In the genomic region with DNA sequence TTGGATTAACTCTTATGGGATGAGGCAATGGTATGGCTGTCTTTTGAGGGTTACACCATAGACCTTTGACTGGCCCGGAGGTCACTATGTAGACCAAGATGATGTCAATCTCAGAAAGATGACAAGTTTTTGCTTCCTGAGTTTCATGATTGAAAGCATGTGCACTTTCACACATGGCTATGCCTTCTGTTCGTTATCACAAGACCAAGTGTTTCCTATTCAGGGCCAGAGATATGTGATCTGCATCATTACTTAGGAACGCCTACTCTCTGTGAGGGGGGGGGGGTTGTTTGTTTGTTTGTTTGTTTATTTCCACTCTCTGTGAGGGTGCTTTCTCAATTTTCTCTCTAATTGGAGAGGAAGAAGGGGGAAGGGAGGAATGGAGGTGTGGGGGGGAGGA, we compare ENCODE assay signal across 8 mouse cellular contexts. TPM values are rescaled to one million over a fixed set of nuclear protein-coding genes. Genes with fewer than 3 reads are reported as not detected.
DNase-seq lines count a peak whose midpoint lies in the region; ATAC-seq and TF ChIP-seq lines count a peak whose summit lies in the region.

No protein-coding gene starts in this region.

- H3K4me2 ChIP-seq in forebrain, embryonic 15.5 days (replicated peaks), result peak overlapping the region; percentile 51

- 61% methylated on average over 3 of the region's 3 CpGs for WGBS in heart, embryonic 10.5 days
- 41% methylated on average over 3 of the region's 3 CpGs for WGBS in forebrain, embryonic 15.5 days
- WGBS in midbrain, embryonic 10.5 days, result 67% methylated on average over 3 of the region's 3 CpGs

- peak overlapping the region; percentile 79 for H3K4me3 ChIP-seq in heart, embryonic 10.5 days
- peak overlapping the region; percentile 81 for H3K4me3 ChIP-seq in ES-Bruce4 (ENCODE audit: low read depth, low read length)
- H3K4me3 ChIP-seq in forebrain, embryonic 15.5 days, result peak overlapping the region; percentile 74
- peak overlapping the region; percentile 76 for H3K4me3 ChIP-seq in midbrain, embryonic 10.5 days

- H3K4me1 ChIP-seq in heart, embryonic 10.5 days, result peaks cover 24% of the 10 kb centered on the region
- peaks cover 1% of the 10 kb centered on the region for H3K4me1 ChIP-seq in ES-Bruce4 (ENCODE audit: control insufficient read depth, insufficient read depth, low read length)
- H3K4me1 ChIP-seq in forebrain, embryonic 15.5 days, result peaks cover 35% of the 10 kb centered on the region
- H3K4me1 ChIP-seq in midbrain, embryonic 10.5 days, result peaks cover 36% of the 10 kb centered on the region

- peak; percentile 0; the same call in 1 of the 2 replicates for ATAC-seq in forebrain, embryonic 15.5 days (replicated peaks)

- no peaks in the 10 kb centered on the region for H3K9me3 ChIP-seq in heart, embryonic 10.5 days
- no peaks in the 10 kb centered on the region for H3K9me3 ChIP-seq in ES-Bruce4 (replicated peaks; ENCODE audit: control insufficient read depth, insufficient read depth, low read length, poor library complexity, severe bottlenecking)
- no peaks in the 10 kb centered on the region for H3K9me3 ChIP-seq in forebrain, embryonic 15.5 days
- H3K9me3 ChIP-seq in midbrain, embryonic 10.5 days (replicated peaks), result no peaks in the 10 kb centered on the region

- no peak for TF ChIP-seq POLR2A in ES-Bruce4 (IDR thresholded peaks at IDR 0.05; ENCODE audit: insufficient read depth, low read length)

- no peaks in the 10 kb centered on the region for H3K27me3 ChIP-seq in heart, embryonic 10.5 days (ENCODE audit: insufficient read depth, poor library complexity, severe bottlenecking)
- H3K27me3 ChIP-seq in ES-Bruce4 (ENCODE audit: control insufficient read depth, insufficient read depth, low read length, poor library complexity, severe bottlenecking), result no peaks in the 10 kb centered on the region
- no peaks in the 10 kb centered on the region for H3K27me3 ChIP-seq in forebrain, embryonic 15.5 days
- H3K27me3 ChIP-seq in midbrain, embryonic 10.5 days (ENCODE audit: low read depth, poor library complexity, severe bottlenecking), result no peaks in the 10 kb centered on the region

- no peaks in the 10 kb centered on the region for H3K36me3 ChIP-seq in heart, embryonic 10.5 days
- no peaks in the 10 kb centered on the region for H3K36me3 ChIP-seq in ES-Bruce4 (ENCODE audit: control insufficient read depth, insufficient read depth, low read length, poor library complexity, severe bottlenecking)
- no peaks in the 10 kb centered on the region for H3K36me3 ChIP-seq in forebrain, embryonic 15.5 days
- H3K36me3 ChIP-seq in midbrain, embryonic 10.5 days, result no peaks in the 10 kb centered on the region

- no peak for TF ChIP-seq EP300 in ES-Bruce4 (IDR thresholded peaks at IDR 0.05; ENCODE audit: insufficient read depth, low read depth, low read length)

- no peak for TF ChIP-seq CTCF in ES-Bruce4 (IDR thresholded peaks at IDR 0.05; ENCODE audit: low read depth, low read length)

- intact Hi-C loops in left cerebral cortex, postnatal 10 days (cut with DNase I), result loop anchor here (2.0 to 10.0 kb wide), 2 partner anchors 65 to 1491 kb away; partner anchors contain the start of gene Zfp160

- H3K9ac ChIP-seq in ES-Bruce4 (ENCODE audit: low read depth, poor library complexity, severe bottlenecking), result peak overlapping the region; percentile 83
- H3K9ac ChIP-seq in forebrain, embryonic 15.5 days (replicated peaks), result peak overlapping the region; percentile 56

- H3K27ac ChIP-seq in heart, embryonic 10.5 days, result peak overlapping the region; percentile 97
- H3K27ac ChIP-seq in ES-Bruce4 (ENCODE audit: insufficient read depth, low read length), result peak overlapping the region; percentile 81
- H3K27ac ChIP-seq in forebrain, embryonic 15.5 days (replicated peaks), result peak overlapping the region; percentile 93
- peak overlapping the region; percentile 96 for H3K27ac ChIP-seq in midbrain, embryonic 10.5 days (replicated peaks)

- no peak for DNase-seq in heart, embryonic 10.5 days (ENCODE audit: low spot score)
- DNase-seq in heart, adult 8-10 months (ENCODE audit: low spot score), result no peak
- DNase-seq in midbrain, embryonic 10.5 days (ENCODE audit: low spot score), result no peak
- DNase-seq in left cerebral cortex, postnatal 10 days (ENCODE audit: extremely low spot score in 1 of 2, low spot score in 2 of 2), result no peak
- no peak for DNase-seq in adrenal gland, postnatal 4 days (ENCODE audit: low spot score in 2 of 2)
- no peak for DNase-seq in T-cell, adult 2 months (ENCODE audit: low spot score)

RNA-seq across cellular contexts. Expression of gene Ppp2r1a, which starts 0.9 kb away (rescaled TPM):
- 407 and 413 TPM in 2 replicates for polyA plus RNA-seq in heart, embryonic 10.5 days (2016; fragmentation: Nextera tagmentation; extraction: Ambion mirVana)
- total RNA-seq in heart, adult 8-10 months (2022), result 100 to 1,000 TPM; 165 to 207 (median 192) TPM
- 253 and 280 TPM in 2 replicates for polyA plus RNA-seq in ES-Bruce4 (2011; ENCODE audit: insufficient read depth, insufficient read length, low read depth, missing spikeins)
- 617 and 640 TPM in 2 replicates for polyA plus RNA-seq in forebrain, embryonic 15.5 days (2015; fragmentation: Nextera tagmentation; extraction: Ambion mirVana)
- 509 and 575 TPM in 2 replicates for polyA plus RNA-seq in midbrain, embryonic 10.5 days (2016; fragmentation: Nextera tagmentation; extraction: Ambion mirVana)
- 100 to 1,000 TPM; 797 to 816 TPM for total RNA-seq in left cerebral cortex, postnatal 10 days (2021)
- 100 to 1,000 TPM; 340 to 365 TPM for total RNA-seq in adrenal gland, postnatal 4 days (2021)

RNA-seq across cellular contexts. Expression of gene Vmn1r232, which starts 24.7 kb away (rescaled TPM):
- not detected in 2 replicates for polyA plus RNA-seq in heart, embryonic 10.5 days (2016; fragmentation: Nextera tagmentation; extraction: Ambion mirVana)
- total RNA-seq in heart, adult 8-10 months (2022), result not detected
- not detected in 2 replicates for polyA plus RNA-seq in ES-Bruce4 (2011; ENCODE audit: insufficient read depth, insufficient read length, low read depth, missing spikeins)
- not detected in 2 replicates for polyA plus RNA-seq in forebrain, embryonic 15.5 days (2015; fragmentation: Nextera tagmentation; extraction: Ambion mirVana)
- not detected in 2 replicates for polyA plus RNA-seq in midbrain, embryonic 10.5 days (2016; fragmentation: Nextera tagmentation; extraction: Ambion mirVana)
- not detected for total RNA-seq in left cerebral cortex, postnatal 10 days (2021)
- total RNA-seq in adrenal gland, postnatal 4 days (2021), result not detected

RNA-seq across cellular contexts. Expression of gene Vmn1r231, which starts 39.3 kb away (rescaled TPM):
- polyA plus RNA-seq in heart, embryonic 10.5 days (2016; fragmentation: Nextera tagmentation; extraction: Ambion mirVana), result not detected in 2 replicates
- total RNA-seq in heart, adult 8-10 months (2022), result not detected
- not detected in 2 replicates for polyA plus RNA-seq in ES-Bruce4 (2011; ENCODE audit: insufficient read depth, insufficient read length, low read depth, missing spikeins)
- not detected in 2 replicates for polyA plus RNA-seq in forebrain, embryonic 15.5 days (2015; fragmentation: Nextera tagmentation; extraction: Ambion mirVana)
- polyA plus RNA-seq in midbrain, embryonic 10.5 days (2016; fragmentation: Nextera tagmentation; extraction: Ambion mirVana), result not detected in 2 replicates
- not detected for total RNA-seq in left cerebral cortex, postnatal 10 days (2021)
- not detected for total RNA-seq in adrenal gland, postnatal 4 days (2021)

RNA-seq across cellular contexts. Expression of gene Vmn1r233, which starts 52.0 kb away (rescaled TPM):
- polyA plus RNA-seq in heart, embryonic 10.5 days (2016; fragmentation: Nextera tagmentation; extraction: Ambion mirVana), result not detected in 2 replicates
- total RNA-seq in heart, adult 8-10 months (2022), result not detected
- not detected in 2 replicates for polyA plus RNA-seq in ES-Bruce4 (2011; ENCODE audit: insufficient read depth, insufficient read length, low read depth, missing spikeins)
- not detected in 2 replicates for polyA plus RNA-seq in forebrain, embryonic 15.5 days (2015; fragmentation: Nextera tagmentation; extraction: Ambion mirVana)
- not detected in 2 replicates for polyA plus RNA-seq in midbrain, embryonic 10.5 days (2016; fragmentation: Nextera tagmentation; extraction: Ambion mirVana)
- not detected for total RNA-seq in left cerebral cortex, postnatal 10 days (2021)
- not detected for total RNA-seq in adrenal gland, postnatal 4 days (2021)
